Mouse (Mus musculus) liver, embryonic 14.5 days (tissue): ENCODE measurements around the gene Bpifb9b.

Experiments used
- CTCF ChIP-seq: IDR thresholded peaks from 2 replicates; pipeline ENCODE4 v1.5.1; 2016; ENCODE audit warnings: antibody characterized with exemption, low read depth, control low read depth
- EP300 ChIP-seq: IDR thresholded peaks from 2 replicates; pipeline ENCODE4 v1.6.1; 2016; ENCODE audit warnings: antibody characterized with exemption, low read depth

DNA sequence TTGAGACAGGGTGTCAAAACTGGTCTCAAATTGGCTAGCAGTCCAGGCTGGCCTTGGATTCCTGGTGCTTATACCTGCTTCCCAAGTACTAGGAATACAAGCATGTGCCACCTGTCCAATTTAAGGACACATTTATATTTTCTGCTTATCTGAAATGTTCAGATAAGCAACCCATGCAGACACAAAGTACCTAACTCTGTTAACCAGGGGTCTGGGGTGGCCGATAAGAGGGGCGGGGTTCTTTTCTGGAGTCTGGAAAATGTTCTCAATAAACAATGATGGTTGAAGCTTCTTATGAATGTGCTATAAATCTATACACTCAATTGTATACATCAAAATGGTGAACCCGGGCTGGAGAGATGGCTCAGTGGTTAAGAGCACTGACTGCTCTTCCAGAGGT is 19.8 kb downstream of the Bpifb9b start:
- TF ChIP-seq CTCF (no peak), EP300 (peak; percentile 86)
